Mouse (Mus musculus) megakaryocyte, embryonic 14.5 days (primary cell): Measurements from ENCODE around the gene Zfp740.

ENCODE experiments used
- FLI1 ChIP-seq: IDR thresholded peaks from 2 replicates; pipeline ENCODE4 v1.6.1; 2012; ENCODE audit warnings: low read length, inconsistent platforms, mixed read lengths
- GATA1 ChIP-seq: IDR thresholded peaks from 3 replicates; pipeline ENCODE4 v1.6.1; 2012; ENCODE audit warnings: mixed read lengths, low read length, inconsistent platforms, borderline replicate concordance

DNA sequence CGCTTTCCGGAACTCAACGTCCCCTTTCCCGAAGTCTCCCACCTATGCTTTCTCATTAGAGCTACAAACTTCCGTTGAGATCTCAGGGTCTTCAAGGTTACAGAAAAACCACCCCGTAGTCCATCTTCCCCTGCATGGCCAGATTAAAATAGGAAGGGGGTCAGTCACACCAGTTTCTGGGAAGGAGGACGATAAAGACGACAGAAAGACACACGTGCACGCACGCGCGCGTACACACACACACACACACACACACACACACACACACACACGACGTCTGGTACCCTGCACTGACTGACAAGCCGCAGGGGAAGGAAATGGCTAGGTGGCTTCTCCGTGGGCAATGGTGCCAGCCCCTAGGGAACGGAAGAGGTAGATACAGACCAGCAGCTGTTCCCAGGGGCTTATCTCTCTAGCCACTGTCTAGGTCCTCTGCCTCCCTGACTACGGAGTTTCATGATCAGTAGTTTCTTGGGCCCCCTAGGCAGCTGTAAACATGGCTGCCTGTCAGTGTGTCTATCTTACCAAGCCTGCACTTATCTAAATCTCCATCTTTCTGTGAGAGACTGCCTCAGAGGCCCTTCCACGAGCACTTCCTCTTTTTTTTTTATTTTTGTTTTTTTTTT is 22.1 kb downstream of the Zfp740 start:
- TF ChIP-seq GATA1 (peak; percentile 22; the same call in 1 of the 3 replicates), FLI1 (no peak)
